Mouse (Mus musculus) MEL (cell line): ENCODE measurements around the gene Pou6f1. TPM values are rescaled to one million over a fixed set of nuclear protein-coding genes. Genes with fewer than 3 reads are reported as not detected.
"Not testable (repeated sequence)": the region's sequence is repeated elsewhere in the genome, so short reads cannot be mapped to it uniquely, and the experiment has no call there.

ENCODE experiments used
- DNase-seq: peaks from one replicate; pipeline ENCODE4 v3.0.0; 2011; ENCODE audit warnings: low read depth, low spot score
- H3K27ac ChIP-seq: 2 replicates; pipeline ENCODE4 v1.5.1; 2012; ENCODE audit warnings: low read depth, mild to moderate bottlenecking, control low read depth, low read length, moderate library complexity; ENCODE audit not compliant: control insufficient read depth
- H3K27me3 ChIP-seq, 2 experiments: fragments of 150-350 bp in 1 of 2; sonication (generic) in 1 of 2; 2 replicates each; pipeline ENCODE4 v1.6.1; 2012; ENCODE audit warnings: low read length in 2 of 2, mild to moderate bottlenecking in 2 of 2, improper control_type of control experiment in 1 of 2, moderate library complexity in 1 of 2; ENCODE audit not compliant: insufficient read depth in 2 of 2, control insufficient read depth in 1 of 2
- H3K36me3 ChIP-seq, 2 experiments: 2 replicates each; pipeline ENCODE4 v1.6.1; 2012 to 2014; ENCODE audit warnings: low read length in 2 of 2, improper control_type of control experiment in 1 of 2, inconsistent platforms in 1 of 2, mild to moderate bottlenecking in 1 of 2; ENCODE audit not compliant: insufficient read depth in 2 of 2, control insufficient read depth in 1 of 2
- H3K4me1 ChIP-seq, 2 experiments: fragments of 150-350 bp in 1 of 2; sonication (generic) in 1 of 2; 2 replicates each; pipeline ENCODE4 v1.6.1; 2012; ENCODE audit warnings: low read length in 2 of 2, improper control_type of control experiment in 1 of 2, mild to moderate bottlenecking in 1 of 2; ENCODE audit not compliant: insufficient read depth in 2 of 2, control insufficient read depth in 1 of 2
- H3K4me3 ChIP-seq, 2 experiments: fragments of 150-350 bp in 1 of 2; sonication (generic) in 1 of 2; 2 replicates each; pipeline ENCODE4 v1.5.1; 2012; ENCODE audit warnings: low read depth in 2 of 2, low read length in 2 of 2, mild to moderate bottlenecking in 2 of 2, moderate library complexity in 2 of 2, control low read depth in 1 of 2, improper control_type of control experiment in 1 of 2; ENCODE audit not compliant: control insufficient read depth in 1 of 2, insufficient read depth in 1 of 2
- H3K79me2 ChIP-seq: 2 replicates; pipeline ENCODE4 v1.6.1; 2012; ENCODE audit warnings: mild to moderate bottlenecking, low read length, moderate library complexity; ENCODE audit not compliant: control insufficient read depth, poor library complexity, insufficient read depth
- H3K9ac ChIP-seq: 2 replicates; pipeline ENCODE4 v1.6.1; 2012; ENCODE audit warnings: low read depth, mild to moderate bottlenecking, control low read depth, low read length, moderate library complexity; ENCODE audit not compliant: control insufficient read depth, poor library complexity, severe bottlenecking
- H3K9me3 ChIP-seq: fragments of 150-350 bp; sonication (generic); replicated peaks from 2 replicates; pipeline ENCODE4 v1.6.1; 2012; ENCODE audit warnings: mild to moderate bottlenecking, low read length, improper control_type of control experiment, moderate library complexity; ENCODE audit not compliant: insufficient read depth
- CHD1 ChIP-seq: IDR thresholded peaks from 2 replicates; pipeline ENCODE4 v1.6.1; 2012; ENCODE audit warnings: low read depth, mild to moderate bottlenecking, inconsistent platforms, low read length, improper control_type of control experiment
- CHD2 ChIP-seq: IDR thresholded peaks from 2 replicates; pipeline ENCODE4 v1.6.1; 2011; ENCODE audit warnings: low read length, improper control_type of control experiment
- CTCF ChIP-seq, 3 experiments: IDR thresholded peaks in 2 of 3; conservative IDR thresholded peaks in 1 of 3; 2 replicates each; pipeline ENCODE4 v1.5.1; 2011 to 2012; ENCODE audit warnings: low read length in 3 of 3, low read depth in 2 of 3, mild to moderate bottlenecking in 2 of 3, improper control_type of control experiment in 1 of 3, inconsistent platforms in 1 of 3, mixed read lengths in 1 of 3, moderate library complexity in 1 of 3; ENCODE audit not compliant: control insufficient read depth in 1 of 3, insufficient read depth in 1 of 3, poor library complexity in 1 of 3, severe bottlenecking in 1 of 3
- E2F4 ChIP-seq: IDR thresholded peaks from 2 replicates; pipeline ENCODE4 v1.6.1; 2011; ENCODE audit warnings: low read depth, low read length, improper control_type of control experiment, borderline replicate concordance
- ELF1 ChIP-seq: IDR thresholded peaks from 2 replicates; pipeline ENCODE4 v1.6.1; 2014; ENCODE audit warnings: low read depth, mild to moderate bottlenecking, inconsistent platforms, low read length, improper control_type of control experiment, moderate library complexity
- EP300 ChIP-seq, 2 experiments: IDR thresholded peaks; 2 replicates each; pipeline ENCODE4 v1.6.1; 2011; ENCODE audit warnings: improper control_type of control experiment in 2 of 2, low read length in 2 of 2, low read depth in 1 of 2, mild to moderate bottlenecking in 1 of 2
- ETS1 ChIP-seq: IDR thresholded peaks from 2 replicates; pipeline ENCODE4 v1.6.1; 2012; ENCODE audit warnings: low read depth, mild to moderate bottlenecking, inconsistent platforms, low read length, improper control_type of control experiment, moderate library complexity
- GATA1 ChIP-seq: IDR thresholded peaks from 2 replicates; pipeline ENCODE4 v1.6.1; 2011; ENCODE audit warnings: low read depth, low read length, improper control_type of control experiment
- JUND ChIP-seq: IDR thresholded peaks from 2 replicates; pipeline ENCODE4 v1.6.1; 2011; ENCODE audit warnings: low read depth, mild to moderate bottlenecking, improper control_type of control experiment, low read length
- MAFK ChIP-seq: IDR thresholded peaks from 2 replicates; pipeline ENCODE4 v1.6.1; 2011; ENCODE audit warnings: low read depth, mild to moderate bottlenecking, low read length, improper control_type of control experiment, borderline replicate concordance
- MAX ChIP-seq: IDR thresholded peaks from 2 replicates; pipeline ENCODE4 v1.6.1; 2011; ENCODE audit warnings: low read length, improper control_type of control experiment
- MAZ ChIP-seq: IDR thresholded peaks from 2 replicates; pipeline ENCODE4 v1.6.1; 2012; ENCODE audit warnings: low read depth, mild to moderate bottlenecking, inconsistent platforms, low read length, improper control_type of control experiment
- MYB ChIP-seq: IDR thresholded peaks from 2 replicates; pipeline ENCODE4 v1.6.1; 2011; ENCODE audit warnings: mild to moderate bottlenecking, low read depth, low read length, improper control_type of control experiment
- NELFE ChIP-seq: IDR thresholded peaks from 2 replicates; pipeline ENCODE4 v1.6.1; 2011; ENCODE audit warnings: low read depth, low read length, improper control_type of control experiment
- NRF1 ChIP-seq: IDR thresholded peaks from 2 replicates; pipeline ENCODE4 v1.6.1; 2014; ENCODE audit warnings: low read depth, mild to moderate bottlenecking, inconsistent platforms, low read length, improper control_type of control experiment, moderate library complexity; ENCODE audit not compliant: poor library complexity, insufficient read depth, severe bottlenecking
- RAD21 ChIP-seq: IDR thresholded peaks from 2 replicates; pipeline ENCODE4 v1.6.1; 2011; ENCODE audit warnings: mild to moderate bottlenecking, low read depth, low read length, improper control_type of control experiment
- UBTF ChIP-seq: IDR thresholded peaks from 2 replicates; pipeline ENCODE4 v1.6.1; 2012; ENCODE audit warnings: low read depth, mild to moderate bottlenecking, inconsistent platforms, low read length, improper control_type of control experiment, moderate library complexity, borderline replicate concordance; ENCODE audit not compliant: insufficient read depth
- ZMIZ1 ChIP-seq: IDR thresholded peaks from 2 replicates; pipeline ENCODE4 v1.6.1; 2012; ENCODE audit warnings: low read depth, mild to moderate bottlenecking, inconsistent platforms, low read length, improper control_type of control experiment, moderate library complexity
- ZNF384 ChIP-seq: IDR thresholded peaks from 2 replicates; pipeline ENCODE4 v1.6.1; 2012; ENCODE audit warnings: low read depth, mild to moderate bottlenecking, inconsistent platforms, low read length, improper control_type of control experiment
- polyA plus RNA-seq, 2 experiments: library from polyadenylated mRNA; stranded (reverse) in 1 of 2; unstranded in 1 of 2; fragments of >175 nt in 1 of 2; fragments of >200 nt in 1 of 2; gene quantifications; 2 replicates each; pipeline versions ENCODE4 v1.2.1 to v1.2.4; 2012; ENCODE audit warnings: low replicate concordance in 2 of 2, low read depth in 1 of 2; ENCODE audit not compliant: insufficient read length in 2 of 2, insufficient read depth in 1 of 2, missing spikeins in 1 of 2
- total RNA-seq: library from RNA; depleted of rRNA; stranded (reverse); fragments of 300-350 nt; gene quantifications from 2 replicates; pipeline ENCODE4 v1.2.3, GENCODE M21; 2012

The Pou6f1 gene
- total and polyA plus RNA-seq, 3 experiments: 0.46 to 2.5 TPM; not detected in 1

DNA sequence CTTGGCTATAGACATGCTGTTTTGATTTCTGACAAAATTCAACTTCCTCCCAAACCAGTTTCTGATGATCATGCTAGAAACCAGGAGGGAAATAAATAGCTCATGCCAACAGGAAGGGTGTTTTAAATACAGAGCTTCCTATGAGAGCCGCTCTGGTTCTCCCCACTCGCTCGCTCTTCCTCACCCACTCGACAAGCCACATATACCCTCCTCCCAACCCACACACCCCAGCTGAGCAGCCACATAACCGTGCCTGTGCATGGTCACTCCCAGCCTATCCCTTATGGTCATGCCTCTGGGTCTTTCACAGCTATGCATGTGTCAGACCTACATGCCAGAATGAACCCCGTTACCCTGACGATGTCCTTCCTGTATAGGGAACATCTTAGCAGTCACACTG lies 22.4 kb upstream of the Pou6f1 start:
- no peaks in the 10 kb centered on the region for H3K27me3 ChIP-seq
- peaks cover 3 to 19% of the 10 kb centered on the region in 2 experiments for H3K36me3 ChIP-seq
- no peaks in the 10 kb centered on the region for H3K4me1 ChIP-seq
- no peak overlapping the region for H3K27ac ChIP-seq
- no peak overlapping the region for H3K9ac ChIP-seq
- H3K9me3 ChIP-seq: no peaks in the 10 kb centered on the region
- DNase-seq: no peak
- TF ChIP-seq CHD1: no peak
- no peak for TF ChIP-seq JUND
- TF ChIP-seq E2F4: no peak
- no peak for TF ChIP-seq NRF1
- no peak for TF ChIP-seq CTCF (IDR thresholded peaks at IDR 0.05 in 2 of 3, conservative IDR thresholded peaks at IDR 0.05 in 1 of 3; ENCODE audit: control insufficient read depth in 1 of 3, insufficient read depth in 1 of 3, low read depth in 2 of 3, low read length in 3 of 3, poor library complexity in 1 of 3, severe bottlenecking in 1 of 3)
- TF ChIP-seq ELF1: no peak
- TF ChIP-seq ZNF384: no peak
- TF ChIP-seq CHD2: no peak
- TF ChIP-seq RAD21: no peak
- no peak for TF ChIP-seq ETS1
- no peak for TF ChIP-seq ZMIZ1
- TF ChIP-seq MAX: no peak
- TF ChIP-seq EP300 (IDR thresholded peaks at IDR 0.05; ENCODE audit: low read depth in 1 of 2, low read length in 2 of 2): no peak
- no peak for TF ChIP-seq NELFE
- no peak for TF ChIP-seq GATA1
- no peak for TF ChIP-seq MAZ
- TF ChIP-seq MYB: no peak
- no peak for TF ChIP-seq MAFK
- no peak for TF ChIP-seq UBTF
- H3K79me2 ChIP-seq: no peaks in the 10 kb centered on the region
- H3K4me3 ChIP-seq: no peak overlapping the region

DNA sequence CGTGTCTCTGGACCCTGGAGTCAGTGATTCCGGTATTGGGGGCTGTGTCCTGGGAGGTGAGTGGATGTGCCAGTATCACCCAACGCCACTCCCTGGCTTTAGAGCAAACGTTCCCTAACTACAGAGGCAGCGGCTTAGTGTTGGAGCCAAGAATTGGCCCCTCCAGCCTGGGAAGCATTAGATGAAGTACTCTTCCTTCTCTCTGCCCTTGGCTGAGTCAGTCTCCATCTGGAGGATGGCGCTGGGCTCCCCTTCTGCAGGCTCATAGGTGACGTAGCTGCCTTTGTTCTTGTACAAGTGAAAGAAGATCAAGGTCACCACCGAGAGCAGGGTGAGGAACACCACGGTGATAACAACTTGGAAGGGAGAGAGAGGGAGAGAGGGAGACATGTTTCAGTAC lies 21.9 kb upstream of the Pou6f1 start:
- not testable (repeated sequence) for H3K9me3 ChIP-seq, H3K27ac ChIP-seq
- H3K36me3 ChIP-seq: peaks cover 2 to 21% of the 10 kb centered on the region in 2 experiments; a peak in 2 of 4 replicates

More for the DNA sequence above, 21.9 kb upstream of the Pou6f1 start:
- not testable (repeated sequence) for DNase-seq, H3K4me1 ChIP-seq, H3K79me2 ChIP-seq, H3K9ac ChIP-seq, H3K27me3 ChIP-seq, H3K4me3 ChIP-seq
